Mouse (Mus musculus): ENCODE measurements around the gene Cfap54. TPM values are rescaled to one million over a fixed set of nuclear protein-coding genes. Genes with fewer than 3 reads are reported as not detected.

The Cfap54 gene
- polyA plus RNA-seq, 1 experiment from 2014 or later, result 0.52 TPM

GRCm38 (mm10) chr10:93051016-93051726 is 30.2 kb downstream of the Cfap54 start:
- Histone ChIP-seq H3K27ac (no peak overlapping the region), H3K9ac (no peak overlapping the region), H3K4me1 (replicated peaks) (peaks cover 3% of the 10 kb centered on the region; the same call in 1 of the 2 replicates), H3K36me3 (no peaks in the 10 kb centered on the region), H3K4me3 (peak overlapping the region; percentile 30), H3K4me2 (peak overlapping the region; percentile 57), H3K27me3 (no peaks in the 10 kb centered on the region), H3K9me3 (replicated peaks) (no peaks in the 10 kb centered on the region)
- 0 out of 2 replicates have a peak, but pooled peaks have one; percentile 7 for ATAC-seq (replicated peaks; ENCODE audit: insufficient number of reproducible peaks, insufficient read depth, low FRiP score, low read depth)
- WGBS, result 31% methylated on average over 13 of the region's 13 CpGs

DNA sequence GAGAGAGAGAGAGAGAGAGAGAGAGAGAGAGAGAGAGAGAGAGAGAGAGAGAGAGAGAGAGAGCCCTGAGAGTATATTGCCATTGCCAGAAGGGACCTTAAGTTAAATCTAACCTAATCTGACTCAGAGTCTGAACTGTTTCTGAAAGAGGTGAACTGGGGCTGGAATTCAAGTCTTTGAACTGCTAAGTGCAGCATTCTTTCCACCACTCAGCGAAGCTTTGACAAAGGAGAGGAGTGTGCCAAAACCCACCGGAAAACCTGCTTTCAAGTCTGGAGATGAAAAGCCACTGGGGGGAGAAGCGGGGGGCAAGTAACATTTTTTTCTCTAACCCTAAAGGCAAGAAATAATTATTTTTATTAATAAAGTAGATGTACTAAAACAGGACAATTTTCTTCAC is 30.8 kb downstream of the Cfap54 start:
- Histone ChIP-seq H3K4me1 (replicated peaks) (peaks cover 3% of the 10 kb centered on the region; the same call in 1 of the 2 replicates), H3K4me3 (no peak overlapping the region), H3K27ac (no peak overlapping the region), H3K4me2 (no peak overlapping the region), H3K9me3 (replicated peaks) (no peaks in the 10 kb centered on the region), H3K27me3 (no peaks in the 10 kb centered on the region), H3K9ac (no peak overlapping the region), H3K36me3 (no peaks in the 10 kb centered on the region)
- no peak for ATAC-seq (replicated peaks; ENCODE audit: insufficient number of reproducible peaks, insufficient read depth, low FRiP score, low read depth)
- 46% methylated on average over 3 of the region's 3 CpGs for WGBS

DNA sequence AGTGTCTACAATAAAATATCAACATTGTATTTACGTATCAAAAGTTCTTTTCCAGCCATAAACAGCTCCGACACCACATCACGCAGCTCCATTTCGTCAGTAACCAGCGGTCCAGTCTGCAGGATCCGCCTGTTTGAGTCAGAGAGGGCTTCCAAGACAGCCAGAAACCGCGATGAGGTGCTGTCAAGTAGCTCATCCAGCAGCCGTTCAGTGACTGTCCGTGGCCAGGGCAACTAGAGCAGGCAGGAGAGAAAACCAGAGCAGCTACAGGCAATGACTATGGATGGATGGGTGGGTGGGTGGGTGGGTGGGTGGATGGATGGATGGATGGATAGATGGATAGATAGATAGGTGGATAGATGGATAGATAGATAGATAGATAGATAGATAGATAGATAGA is 38.2 kb downstream of the Cfap54 start:
- H3K4me3 ChIP-seq, result no peak overlapping the region
- no peak for ATAC-seq (replicated peaks; ENCODE audit: insufficient number of reproducible peaks, insufficient read depth, low FRiP score, low read depth)
- no peak overlapping the region for H3K27ac ChIP-seq
- WGBS, result 83% methylated on average over 10 of the region's 10 CpGs
- H3K36me3 ChIP-seq, result no peaks in the 10 kb centered on the region
- 0 out of 2 replicates have a peak, but pooled peaks cover 1% of the 10 kb centered on the region for H3K4me1 ChIP-seq (replicated peaks)
- no peak overlapping the region for H3K4me2 ChIP-seq
- no peaks in the 10 kb centered on the region for H3K9me3 ChIP-seq (replicated peaks)
- H3K27me3 ChIP-seq, result no peaks in the 10 kb centered on the region
- H3K9ac ChIP-seq, result no peak overlapping the region

DNA sequence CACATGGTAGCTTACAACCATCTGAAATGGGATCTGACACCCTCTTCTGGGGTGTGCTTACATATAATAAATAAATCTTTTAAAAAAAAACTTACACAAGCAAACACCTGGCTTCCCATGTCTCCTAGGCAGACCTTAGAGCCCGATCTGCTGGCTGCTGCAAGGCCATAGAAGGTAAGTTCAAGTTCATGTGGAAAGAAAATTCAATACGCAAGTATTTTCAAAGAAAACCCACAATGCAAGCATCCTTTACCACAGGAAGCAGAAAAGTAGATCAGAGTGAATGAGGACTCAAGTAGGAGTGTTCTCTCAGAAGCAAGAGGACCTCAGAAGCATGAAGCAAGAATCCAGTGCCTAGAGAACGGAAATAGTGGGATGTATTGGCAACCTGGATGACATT is 39.6 kb downstream of the Cfap54 start:
- no peak overlapping the region for H3K9ac ChIP-seq
- no peaks in the 10 kb centered on the region for H3K9me3 ChIP-seq (replicated peaks)
- no peak for ATAC-seq (replicated peaks; ENCODE audit: insufficient number of reproducible peaks, insufficient read depth, low FRiP score, low read depth)
- H3K27me3 ChIP-seq, result no peaks in the 10 kb centered on the region
- no peak overlapping the region for H3K4me3 ChIP-seq
- WGBS, result 86% methylated on average over 3 of the region's 3 CpGs
- H3K36me3 ChIP-seq, result no peaks in the 10 kb centered on the region
- H3K4me1 ChIP-seq (replicated peaks), result 0 out of 2 replicates have a peak, but pooled peaks cover 2% of the 10 kb centered on the region
- no peak overlapping the region for H3K4me2 ChIP-seq
- no peak overlapping the region for H3K27ac ChIP-seq

GRCm38 (mm10) chr10:93041392-93041791 is 40.0 kb downstream of the Cfap54 start:
- Histone ChIP-seq H3K9me3 (replicated peaks) (no peaks in the 10 kb centered on the region), H3K27ac (no peak overlapping the region), H3K36me3 (no peaks in the 10 kb centered on the region), H3K4me1 (replicated peaks) (0 out of 2 replicates have a peak, but pooled peaks cover 2% of the 10 kb centered on the region), H3K4me2 (no peak overlapping the region), H3K9ac (no peak overlapping the region), H3K4me3 (no peak overlapping the region), H3K27me3 (no peaks in the 10 kb centered on the region)
- WGBS, result 65% methylated on average over 4 of the region's 4 CpGs
- ATAC-seq (replicated peaks; ENCODE audit: insufficient number of reproducible peaks, insufficient read depth, low FRiP score, low read depth), result no peak

DNA sequence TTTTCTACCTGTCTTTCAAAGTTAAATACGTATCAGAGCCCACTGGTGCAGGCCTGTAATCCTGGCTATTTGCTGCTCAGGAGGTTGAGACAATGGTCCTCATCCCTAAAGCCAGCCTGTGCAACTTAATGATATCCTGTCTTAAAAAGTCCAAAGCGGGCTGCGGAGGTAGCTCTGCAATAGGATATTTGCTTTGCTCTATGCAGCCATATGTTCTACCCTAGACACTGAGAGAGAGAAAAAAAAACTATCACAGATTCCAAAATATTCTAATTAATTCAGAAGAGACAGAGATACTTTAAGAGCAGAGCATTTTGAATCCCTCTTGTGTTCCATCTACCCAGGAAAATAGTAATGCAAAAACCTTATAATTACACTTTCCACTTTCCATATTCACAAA is 44.9 kb downstream of the Cfap54 start:
- ATAC-seq (replicated peaks; ENCODE audit: insufficient number of reproducible peaks, insufficient read depth, low FRiP score, low read depth), result no peak
- Histone ChIP-seq H3K9me3 (replicated peaks) (no peaks in the 10 kb centered on the region), H3K27me3 (no peaks in the 10 kb centered on the region), H3K4me1 (replicated peaks) (0 out of 2 replicates have a peak, but pooled peaks cover 2% of the 10 kb centered on the region), H3K27ac (no peak overlapping the region), H3K4me2 (no peak overlapping the region), H3K9ac (no peak overlapping the region), H3K36me3 (no peaks in the 10 kb centered on the region), H3K4me3 (no peak overlapping the region)
- WGBS, result 82% methylated on average over 3 of the region's 3 CpGs

DNA sequence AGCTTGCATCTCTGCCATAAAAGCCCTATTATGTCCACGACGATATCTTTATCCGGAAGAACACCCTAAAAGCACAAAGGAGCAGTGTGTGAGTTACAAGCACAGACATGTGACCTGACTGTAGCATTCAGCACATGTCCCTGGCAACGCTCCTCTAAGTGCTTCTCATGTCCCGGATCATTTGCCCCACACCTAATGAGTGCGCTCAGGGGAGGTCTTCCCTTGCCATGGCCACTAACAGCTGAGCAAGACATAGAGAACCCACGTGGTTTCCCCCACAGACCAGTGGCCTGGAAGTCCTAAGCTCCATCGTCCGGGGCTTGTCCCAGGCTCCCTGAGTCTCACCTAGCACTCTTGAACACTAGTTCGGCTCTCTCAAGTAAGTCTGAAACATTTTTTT is 45.9 kb downstream of the Cfap54 start:
- no peak overlapping the region for H3K27ac ChIP-seq
- H3K27me3 ChIP-seq, result no peaks in the 10 kb centered on the region
- no peak overlapping the region for H3K4me3 ChIP-seq
- no peaks in the 10 kb centered on the region for H3K9me3 ChIP-seq (replicated peaks)
- whole genome bisulfite sequencing, result 70% methylated on average over 10 of the region's 10 CpGs
- 0 out of 2 replicates have a peak, but pooled peaks cover 2% of the 10 kb centered on the region for H3K4me1 ChIP-seq (replicated peaks)
- no peak for ATAC-seq (replicated peaks; ENCODE audit: insufficient number of reproducible peaks, insufficient read depth, low FRiP score, low read depth)
- no peak overlapping the region for H3K9ac ChIP-seq
- no peak overlapping the region for H3K4me2 ChIP-seq
- no peaks in the 10 kb centered on the region for H3K36me3 ChIP-seq

DNA sequence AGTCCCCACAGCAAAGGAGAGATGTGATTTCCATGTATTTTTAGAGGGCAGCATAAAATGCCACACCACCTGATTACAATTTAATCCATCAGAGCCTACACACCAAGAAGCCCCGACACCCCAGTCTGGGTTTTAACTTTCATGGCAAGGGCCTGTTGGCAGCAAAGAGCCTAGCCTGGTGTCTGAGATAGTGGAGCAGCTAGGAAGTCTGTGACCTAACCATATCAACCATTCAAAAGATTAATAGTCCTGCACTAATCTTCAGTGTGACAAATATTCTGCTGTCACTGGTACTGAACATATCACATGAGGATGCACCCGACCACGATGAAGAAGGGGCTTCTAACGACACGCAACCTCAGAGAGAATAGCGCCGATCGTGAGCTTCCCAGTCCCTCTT is 58.1 kb downstream of the Cfap54 start:
- Histone ChIP-seq H3K36me3 (no peaks in the 10 kb centered on the region), H3K9me3 (replicated peaks) (no peaks in the 10 kb centered on the region), H3K4me2 (no peak overlapping the region), H3K4me1 (replicated peaks) (no peaks in the 10 kb centered on the region), H3K4me3 (no peak overlapping the region), H3K9ac (no peak overlapping the region), H3K27ac (no peak overlapping the region), H3K27me3 (no peaks in the 10 kb centered on the region)
- WGBS, result 72% methylated on average over 8 of the region's 8 CpGs
- no peak for ATAC-seq (replicated peaks; ENCODE audit: insufficient number of reproducible peaks, insufficient read depth, low FRiP score, low read depth)

- Histone ChIP-seq H3K9me3 (replicated peaks) (no peaks in the 10 kb centered on the region), H3K9ac (no peak overlapping the region), H3K4me1 (replicated peaks) (no peaks in the 10 kb centered on the region), H3K27me3 (no peaks in the 10 kb centered on the region), H3K4me2 (no peak overlapping the region), H3K27ac (no peak overlapping the region), H3K36me3 (no peaks in the 10 kb centered on the region), H3K4me3 (no peak overlapping the region)
- WGBS, result 50% methylated on average over 8 of the region's 8 CpGs
- ATAC-seq (replicated peaks; ENCODE audit: insufficient number of reproducible peaks, insufficient read depth, low FRiP score, low read depth), result no peak
Observed at GRCm38 (mm10) chr10:93014059-93014795, 67.2 kb downstream of the Cfap54 start.

- no peak overlapping the region for H3K27ac ChIP-seq
- no peaks in the 10 kb centered on the region for H3K27me3 ChIP-seq
- no peaks in the 10 kb centered on the region for H3K36me3 ChIP-seq
- no peak for ATAC-seq (replicated peaks; ENCODE audit: insufficient number of reproducible peaks, insufficient read depth, low FRiP score, low read depth)
- H3K4me3 ChIP-seq, result no peak overlapping the region
- no peaks in the 10 kb centered on the region for H3K4me1 ChIP-seq (replicated peaks)
- no peak overlapping the region for H3K4me2 ChIP-seq
- H3K9me3 ChIP-seq (replicated peaks), result no peaks in the 10 kb centered on the region
- 76% methylated on average over 14 of the region's 14 CpGs for WGBS
- no peak overlapping the region for H3K9ac ChIP-seq
Observed at GRCm38 (mm10) chr10:93011085-93011484, 70.3 kb downstream of the Cfap54 start.

GRCm38 (mm10) chr10:93006970-93007369 is 74.4 kb downstream of the Cfap54 start:
- no peak for ATAC-seq (replicated peaks; ENCODE audit: insufficient number of reproducible peaks, insufficient read depth, low FRiP score, low read depth)
- Histone ChIP-seq H3K9me3 (replicated peaks) (no peaks in the 10 kb centered on the region), H3K9ac (no peak overlapping the region), H3K4me1 (replicated peaks) (no peaks in the 10 kb centered on the region), H3K27me3 (no peaks in the 10 kb centered on the region), H3K4me3 (no peak overlapping the region), H3K27ac (no peak overlapping the region), H3K4me2 (no peak overlapping the region), H3K36me3 (no peaks in the 10 kb centered on the region)
- 36% methylated on average over 3 of the region's 3 CpGs for WGBS
